Mouse (Mus musculus): ENCODE measurements around the gene Cyp2j6. TPM values are rescaled to one million over a fixed set of nuclear protein-coding genes. Genes with fewer than 3 reads are reported as not detected.
"Not testable (repeated sequence)": the region's sequence is repeated elsewhere in the genome, so short reads cannot be mapped to it uniquely, and the experiment has no call there.

The Cyp2j6 gene
- polyA plus RNA-seq (2014; fragmentation: Nextera tagmentation; extraction: Ambion mirVana): 3.9 and 5.8 TPM in 2 replicates

DNA sequence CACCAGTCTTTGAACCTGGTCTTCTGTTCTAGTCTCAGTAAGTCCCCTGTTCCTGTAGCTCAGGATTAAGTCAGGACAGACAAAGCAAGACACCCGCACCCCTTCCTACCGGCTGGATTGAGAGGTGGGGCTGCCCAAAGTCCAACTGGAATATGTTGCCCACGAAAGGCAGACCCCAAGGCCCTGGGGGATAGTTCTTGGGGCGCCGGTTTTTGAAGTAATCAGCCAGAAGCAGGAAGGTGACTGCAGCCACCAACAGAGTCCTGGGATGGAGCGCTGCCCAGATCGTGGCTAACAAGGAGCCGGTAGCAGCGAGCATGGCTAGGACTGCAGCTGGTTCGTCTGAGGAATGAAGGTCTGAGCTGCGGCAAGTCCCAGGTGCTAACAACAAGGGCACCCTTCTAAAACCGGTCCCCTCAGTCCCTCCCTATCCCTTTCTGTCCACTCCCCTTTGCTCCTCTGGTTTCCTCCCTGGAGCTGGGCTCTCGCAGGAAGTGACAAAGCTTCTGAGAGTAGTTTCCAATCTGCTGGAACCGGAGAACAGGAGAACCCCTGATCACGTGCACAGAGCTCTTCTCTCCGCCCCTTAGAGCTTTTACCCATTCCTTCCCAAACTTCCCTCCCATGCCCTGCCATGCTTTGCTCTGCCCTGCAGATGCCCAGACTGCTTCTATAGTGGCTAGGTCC lies at the start of gene Cyp2j6:
Gene Cyp2j6, minus strand, starts transcription at position 529 of the 687 bp plus-strand sequence.
- WGBS: 1% methylated on average over 16 of the region's 16 CpGs
- H3K27me3 ChIP-seq (ENCODE audit: control insufficient read depth, insufficient read depth, low read length): no peaks in the 10 kb centered on the region
- H3K9ac ChIP-seq (ENCODE audit: low read length): peak within 1 kb of the TSS; percentile 78
- H3K9me3 ChIP-seq (ENCODE audit: control insufficient read depth, low read length): no peaks in the 10 kb centered on the region
- ATAC-seq (ENCODE audit: insufficient number of reproducible peaks, insufficient read depth, low FRiP score, low read depth): peak; percentile 95
- no peaks in the 10 kb centered on the region for H3K36me3 ChIP-seq (ENCODE audit: control insufficient read depth, insufficient read depth, low read length)
- peaks cover 4 to 6% of the 10 kb centered on the region in 2 experiments; a peak in 2 of 4 replicates for H3K4me1 ChIP-seq (ENCODE audit: control insufficient read depth in 2 of 2, insufficient read depth in 2 of 2, low read length in 2 of 2)
- peak within 1 kb of the TSS; percentile 59 to 60 for H3K4me3 ChIP-seq (ENCODE audit: control insufficient read depth in 1 of 2, insufficient read depth in 1 of 2, low read depth in 1 of 2, low read length in 2 of 2)
- peak within 1 kb of the TSS; percentile 74 for H3K4me2 ChIP-seq (ENCODE audit: low read length)
- peak within 1 kb of the TSS; percentile 20 to 35; a peak in 3 of 4 replicates for H3K27ac ChIP-seq (replicated peaks in 1 of 2; ENCODE audit: control insufficient read depth in 1 of 2, insufficient read depth in 1 of 2, low read depth in 2 of 2, low read length in 2 of 2)

DNA sequence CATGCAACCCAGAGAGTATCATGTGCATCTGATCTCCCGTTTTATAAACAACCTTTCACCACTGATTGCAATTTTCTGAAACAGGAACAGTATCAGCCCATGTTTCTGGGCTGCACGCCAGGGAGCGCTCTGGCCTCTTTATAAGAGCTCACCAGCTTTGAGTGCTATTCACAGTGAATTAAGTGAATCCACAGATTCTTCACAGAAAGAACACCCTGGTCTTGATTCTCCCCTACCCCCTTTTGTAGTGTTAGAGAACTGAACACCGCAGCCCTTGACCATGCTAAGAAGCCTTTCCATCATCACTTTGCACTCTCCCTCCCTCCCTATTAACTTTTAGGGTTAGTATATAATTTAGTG lies 38.3 kb upstream of the Cyp2j6 start:
- Histone ChIP-seq H3K27me3 (ENCODE audit: control insufficient read depth, insufficient read depth, low read length) (no peaks in the 10 kb centered on the region), H3K36me3 (ENCODE audit: control insufficient read depth, insufficient read depth, low read length) (no peaks in the 10 kb centered on the region), H3K4me3 (ENCODE audit: control insufficient read depth in 1 of 2, insufficient read depth in 1 of 2, low read depth in 1 of 2, low read length in 2 of 2) (peak overlapping the region; percentile 46 to 47; a peak in 3 of 4 replicates), H3K9me3 (ENCODE audit: control insufficient read depth, low read length) (no peaks in the 10 kb centered on the region), H3K9ac (ENCODE audit: low read length) (no peak overlapping the region; the same call in 1 of the 2 replicates), H3K4me2 (ENCODE audit: low read length) (peak overlapping the region; percentile 78), H3K27ac (replicated peaks in 1 of 2; ENCODE audit: control insufficient read depth in 1 of 2, insufficient read depth in 1 of 2, low read depth in 2 of 2, low read length in 2 of 2) (no peak overlapping the region; a peak in 2 of 4 replicates), H3K4me1 (ENCODE audit: control insufficient read depth in 2 of 2, insufficient read depth in 2 of 2, low read length in 2 of 2) (peaks cover 2 to 10% of the 10 kb centered on the region in 2 experiments; a peak in 2 of 4 replicates)
- 23% methylated on average over 4 of the region's 4 CpGs for WGBS
- no peak for ATAC-seq (ENCODE audit: insufficient number of reproducible peaks, insufficient read depth, low FRiP score, low read depth)

DNA sequence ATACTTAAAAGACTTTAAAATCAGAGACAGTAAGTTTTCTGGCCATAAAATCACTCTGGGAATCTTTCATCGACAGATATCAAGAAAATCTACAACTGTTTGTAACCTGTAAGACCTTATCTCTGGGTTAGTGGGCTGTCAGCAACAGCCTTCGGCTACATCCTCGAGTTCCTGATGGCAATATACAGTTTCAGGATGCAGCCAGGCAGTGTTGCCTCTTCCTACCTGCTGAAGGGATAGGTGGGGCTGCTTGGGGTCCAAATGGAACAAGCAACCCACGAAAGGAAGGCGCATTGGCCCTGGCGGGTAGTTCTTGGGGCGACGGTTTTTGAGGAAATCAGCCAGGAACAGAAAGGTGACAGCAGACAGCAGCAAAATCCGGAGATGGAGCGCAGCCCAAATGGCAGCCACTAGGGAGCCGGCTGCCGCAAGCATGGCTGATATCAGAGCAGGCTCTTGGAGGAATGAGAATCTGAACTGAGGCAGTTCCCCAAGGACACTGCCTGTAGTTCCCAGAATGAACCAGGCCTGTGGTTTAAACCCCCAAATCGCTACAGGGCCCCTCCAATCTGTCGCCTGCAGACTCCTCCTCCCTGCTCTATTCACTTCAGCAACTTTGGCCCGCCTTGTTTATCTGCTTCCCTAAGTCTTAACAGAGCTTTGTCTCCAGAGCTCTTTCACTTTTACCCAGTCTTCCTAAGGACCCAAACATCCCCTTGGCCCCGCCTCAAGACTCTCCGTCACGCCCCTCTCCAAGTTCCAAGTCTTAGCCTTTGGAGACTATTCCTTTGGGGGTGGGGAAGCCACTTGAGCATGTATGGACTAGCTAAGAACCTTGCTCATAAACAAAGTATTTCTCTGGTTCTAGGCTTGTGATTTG lies 37.7 kb upstream of the Cyp2j6 start, which contains the start of gene Cyp2j9:
Gene Cyp2j9, minus strand, starts transcription at position 668 of the 880 bp plus-strand sequence.
- H3K9me3 ChIP-seq (ENCODE audit: control insufficient read depth, low read length): no peaks in the 10 kb centered on the region
- 4% methylated on average over 18 of the region's 18 CpGs for WGBS
- ATAC-seq (ENCODE audit: insufficient number of reproducible peaks, insufficient read depth, low FRiP score, low read depth): peak; percentile 66

DNA sequence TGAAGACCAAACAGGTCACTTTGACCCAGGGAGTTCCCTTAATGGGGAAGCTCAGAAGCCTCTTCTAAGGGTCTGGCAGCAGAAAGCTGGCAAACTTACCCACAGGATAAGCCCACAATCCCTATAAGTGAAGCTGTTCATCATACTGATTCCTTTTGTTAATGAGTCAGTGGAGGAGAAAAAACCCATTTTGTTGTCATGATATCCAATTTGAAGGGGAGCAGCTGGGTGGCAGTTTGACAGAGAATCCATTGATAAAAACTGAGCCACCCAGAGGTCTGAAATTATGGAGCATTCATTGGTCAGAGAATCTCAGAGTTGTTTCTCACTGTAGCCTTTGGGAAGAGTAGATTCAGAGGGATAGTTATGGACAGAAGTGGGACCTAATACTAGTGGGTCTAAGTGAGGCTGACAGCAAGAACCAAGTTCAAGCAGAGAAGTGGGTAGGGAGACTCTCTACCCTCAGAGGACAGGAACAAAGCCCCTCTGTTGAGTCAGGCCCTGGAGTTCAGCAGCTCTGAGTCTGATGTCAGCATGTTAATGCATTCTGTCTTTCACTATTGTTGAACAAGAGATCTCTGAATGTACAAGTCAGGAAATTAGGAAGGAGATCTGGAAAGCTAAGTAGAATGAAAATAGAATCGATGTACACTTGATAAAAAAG lies 28.1 kb upstream of the Cyp2j6 start:
- Histone ChIP-seq H3K36me3 (ENCODE audit: control insufficient read depth, insufficient read depth, low read length) (no peaks in the 10 kb centered on the region), H3K9me3 (ENCODE audit: control insufficient read depth, low read length) (no peaks in the 10 kb centered on the region), H3K4me2 (ENCODE audit: low read length) (no peak overlapping the region), H3K4me3 (ENCODE audit: control insufficient read depth in 1 of 2, insufficient read depth in 1 of 2, low read depth in 1 of 2, low read length in 2 of 2) (no peak overlapping the region), H3K27ac (replicated peaks in 1 of 2; ENCODE audit: control insufficient read depth in 1 of 2, insufficient read depth in 1 of 2, low read depth in 2 of 2, low read length in 2 of 2) (no peak overlapping the region), H3K27me3 (ENCODE audit: control insufficient read depth, insufficient read depth, low read length) (no peaks in the 10 kb centered on the region), H3K9ac (ENCODE audit: low read length) (no peak overlapping the region), H3K4me1 (ENCODE audit: control insufficient read depth in 2 of 2, insufficient read depth in 2 of 2, low read length in 2 of 2) (no peaks in the 10 kb centered on the region)
- no peak for ATAC-seq (ENCODE audit: insufficient number of reproducible peaks, insufficient read depth, low FRiP score, low read depth)
- 59% methylated on average over 1 of the region's 1 CpGs for WGBS

More for the DNA sequence above, 37.7 kb upstream of the Cyp2j6 start, which contains the start of gene Cyp2j9:
- peak within 1 kb of the TSS; percentile 78 for H3K4me2 ChIP-seq (ENCODE audit: low read length)
- no peaks in the 10 kb centered on the region for H3K27me3 ChIP-seq (ENCODE audit: control insufficient read depth, insufficient read depth, low read length)
- H3K36me3 ChIP-seq (ENCODE audit: control insufficient read depth, insufficient read depth, low read length): no peaks in the 10 kb centered on the region
- H3K4me3 ChIP-seq (ENCODE audit: control insufficient read depth in 1 of 2, insufficient read depth in 1 of 2, low read depth in 1 of 2, low read length in 2 of 2): peak within 1 kb of the TSS; percentile 46 to 47
- peak within 1 kb of the TSS; percentile 64 for H3K9ac ChIP-seq (ENCODE audit: low read length)
- peaks cover 2 to 10% of the 10 kb centered on the region in 2 experiments; a peak in 2 of 4 replicates for H3K4me1 ChIP-seq (ENCODE audit: control insufficient read depth in 2 of 2, insufficient read depth in 2 of 2, low read length in 2 of 2)
- peak within 1 kb of the TSS; percentile 35 to 50; a peak in 3 of 4 replicates for H3K27ac ChIP-seq (replicated peaks in 1 of 2; ENCODE audit: control insufficient read depth in 1 of 2, insufficient read depth in 1 of 2, low read depth in 2 of 2, low read length in 2 of 2)

DNA sequence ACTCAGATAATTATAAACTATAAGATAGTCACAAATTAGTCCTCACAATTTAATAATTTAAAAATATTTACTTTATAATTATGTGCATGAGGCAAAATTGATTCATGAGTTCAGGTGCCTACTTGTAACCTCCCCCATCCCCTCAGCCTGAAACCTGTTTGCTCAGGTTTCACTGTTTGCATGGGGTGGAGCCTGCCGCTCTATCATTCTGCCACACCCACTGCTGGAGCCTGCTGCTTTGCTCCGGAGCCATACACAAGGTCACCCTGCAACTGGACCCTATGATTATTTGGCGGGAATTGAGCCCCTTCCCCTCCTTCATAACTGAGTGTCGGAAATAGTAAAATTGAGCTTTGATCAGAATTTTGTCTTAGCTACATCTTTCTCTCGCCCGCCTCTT lies 26.9 kb upstream of the Cyp2j6 start:
- H3K4me3 ChIP-seq (ENCODE audit: control insufficient read depth in 1 of 2, insufficient read depth in 1 of 2, low read depth in 1 of 2, low read length in 2 of 2); H3K9ac ChIP-seq (ENCODE audit: low read length); H3K4me1 ChIP-seq (ENCODE audit: control insufficient read depth in 2 of 2, insufficient read depth in 2 of 2, low read length in 2 of 2); H3K9me3 ChIP-seq (ENCODE audit: control insufficient read depth, low read length); H3K36me3 ChIP-seq (ENCODE audit: control insufficient read depth, insufficient read depth, low read length); H3K27me3 ChIP-seq (ENCODE audit: control insufficient read depth, insufficient read depth, low read length); H3K4me2 ChIP-seq (ENCODE audit: low read length); ATAC-seq (ENCODE audit: insufficient number of reproducible peaks, insufficient read depth, low FRiP score, low read depth); H3K27ac ChIP-seq (replicated peaks in 1 of 2; ENCODE audit: control insufficient read depth in 1 of 2, insufficient read depth in 1 of 2, low read depth in 2 of 2, low read length in 2 of 2): not testable (repeated sequence)
- WGBS: 57% methylated on average over 6 of the region's 6 CpGs

DNA sequence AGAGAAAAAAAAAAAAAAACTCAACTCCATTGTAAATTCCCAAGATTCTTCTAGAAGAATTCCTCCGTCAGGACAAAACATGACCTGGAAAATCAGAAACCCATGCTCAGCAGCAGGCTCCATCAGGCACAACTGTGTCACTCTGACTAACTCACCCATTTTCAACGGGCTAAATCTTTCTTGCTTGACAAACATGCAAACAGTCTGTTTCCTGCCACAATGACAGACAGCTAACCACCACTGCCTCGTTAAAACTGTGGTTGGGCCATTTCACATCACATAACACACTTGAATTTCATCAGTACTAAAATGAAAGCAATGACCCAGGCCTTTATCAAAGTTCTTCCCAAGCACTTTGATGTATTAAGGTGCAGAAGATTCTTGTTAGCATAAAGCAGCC lies 16.0 kb upstream of the Cyp2j6 start:
- Histone ChIP-seq H3K36me3 (ENCODE audit: control insufficient read depth, insufficient read depth, low read length) (no peaks in the 10 kb centered on the region), H3K4me3 (ENCODE audit: control insufficient read depth in 1 of 2, insufficient read depth in 1 of 2, low read depth in 1 of 2, low read length in 2 of 2) (no peak overlapping the region), H3K4me2 (ENCODE audit: low read length) (no peak overlapping the region), H3K27ac (replicated peaks in 1 of 2; ENCODE audit: control insufficient read depth in 1 of 2, insufficient read depth in 1 of 2, low read depth in 2 of 2, low read length in 2 of 2) (no peak overlapping the region), H3K9me3 (ENCODE audit: control insufficient read depth, low read length) (no peaks in the 10 kb centered on the region), H3K4me1 (ENCODE audit: control insufficient read depth in 2 of 2, insufficient read depth in 2 of 2, low read length in 2 of 2) (no peaks in the 10 kb centered on the region), H3K9ac (ENCODE audit: low read length) (no peak overlapping the region), H3K27me3 (ENCODE audit: control insufficient read depth, insufficient read depth, low read length) (no peaks in the 10 kb centered on the region)
- no peak for ATAC-seq (ENCODE audit: insufficient number of reproducible peaks, insufficient read depth, low FRiP score, low read depth)
- WGBS: 45% methylated on average over 3 of the region's 3 CpGs

DNA sequence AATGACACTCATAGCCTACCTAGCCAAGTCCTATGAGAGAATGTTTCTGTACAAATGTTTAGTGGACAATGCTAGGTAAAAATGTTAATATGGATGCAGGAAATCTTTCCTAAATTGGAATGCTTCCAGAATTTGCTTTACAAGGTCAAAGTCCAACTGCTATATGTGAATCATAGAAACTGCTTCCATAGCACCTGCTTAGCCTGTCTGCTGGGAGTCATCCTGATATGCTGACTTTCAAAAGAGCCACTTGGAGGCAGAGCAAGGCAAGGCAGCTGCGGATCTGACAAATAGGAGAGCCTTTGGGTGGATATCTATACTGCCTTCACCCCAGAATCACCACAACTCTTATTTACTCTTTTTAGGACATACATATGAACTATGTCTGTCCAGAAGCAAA lies 14.5 kb upstream of the Cyp2j6 start:
- ATAC-seq (ENCODE audit: insufficient number of reproducible peaks, insufficient read depth, low FRiP score, low read depth): no peak
- no peak overlapping the region for H3K27ac ChIP-seq (replicated peaks in 1 of 2; ENCODE audit: control insufficient read depth in 1 of 2, insufficient read depth in 1 of 2, low read depth in 2 of 2, low read length in 2 of 2)
- no peaks in the 10 kb centered on the region for H3K9me3 ChIP-seq (ENCODE audit: control insufficient read depth, low read length)
- H3K27me3 ChIP-seq (ENCODE audit: control insufficient read depth, insufficient read depth, low read length): no peaks in the 10 kb centered on the region
- H3K4me2 ChIP-seq (ENCODE audit: low read length): no peak overlapping the region
- no peak overlapping the region for H3K9ac ChIP-seq (ENCODE audit: low read length)
- H3K4me1 ChIP-seq (ENCODE audit: control insufficient read depth in 2 of 2, insufficient read depth in 2 of 2, low read length in 2 of 2): no peaks in the 10 kb centered on the region
- H3K4me3 ChIP-seq (ENCODE audit: control insufficient read depth in 1 of 2, insufficient read depth in 1 of 2, low read depth in 1 of 2, low read length in 2 of 2): no peak overlapping the region
- no peaks in the 10 kb centered on the region for H3K36me3 ChIP-seq (ENCODE audit: control insufficient read depth, insufficient read depth, low read length)
- WGBS: 77% methylated on average over 1 of the region's 1 CpGs

Data from heart, embryonic 14.5 days (tissue).